Mouse (Mus musculus) c-Kit-positive CD71-positive TER-119-positive erythroid progenitor cells, embryonic 14.5 days (primary cell): ENCODE results near the gene Gm10153.
"Not testable (repeated sequence)": the region's sequence is repeated elsewhere in the genome, so short reads cannot be mapped to it uniquely, and the experiment has no call there.

ENCODE experiments used
- DNase-seq: peaks from one replicate; pipeline ENCODE4 v3.0.0-alpha.2; 2013; ENCODE audit warnings: low spot score

Gene Gm10153

DNA sequence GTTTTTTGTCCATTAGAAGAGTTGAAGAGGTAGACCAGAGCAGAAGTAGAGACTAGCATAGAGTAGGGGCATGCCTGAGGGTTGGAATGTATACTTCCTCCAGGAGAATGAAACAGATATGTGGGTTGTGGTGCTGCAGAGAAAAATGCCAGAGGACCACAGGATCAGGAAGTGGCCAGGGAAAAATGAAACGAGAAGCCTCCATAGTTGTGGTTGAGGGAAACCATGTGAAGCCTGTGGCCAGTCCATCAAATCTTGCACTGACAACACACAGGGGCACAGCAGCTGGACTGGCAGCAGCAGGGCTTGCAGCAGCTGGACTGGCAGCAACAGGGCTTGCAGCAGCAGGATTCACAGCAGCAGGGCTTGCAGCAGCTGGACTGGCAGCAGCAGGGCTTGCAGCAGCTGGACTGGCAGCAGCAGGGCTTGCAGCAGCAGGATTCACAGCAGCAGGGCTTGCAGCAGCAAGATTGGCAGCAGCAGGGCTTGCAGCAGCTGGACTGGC is 46.6 kb downstream of the Gm10153 start:
- DNase-seq: not testable (repeated sequence)

DNA sequence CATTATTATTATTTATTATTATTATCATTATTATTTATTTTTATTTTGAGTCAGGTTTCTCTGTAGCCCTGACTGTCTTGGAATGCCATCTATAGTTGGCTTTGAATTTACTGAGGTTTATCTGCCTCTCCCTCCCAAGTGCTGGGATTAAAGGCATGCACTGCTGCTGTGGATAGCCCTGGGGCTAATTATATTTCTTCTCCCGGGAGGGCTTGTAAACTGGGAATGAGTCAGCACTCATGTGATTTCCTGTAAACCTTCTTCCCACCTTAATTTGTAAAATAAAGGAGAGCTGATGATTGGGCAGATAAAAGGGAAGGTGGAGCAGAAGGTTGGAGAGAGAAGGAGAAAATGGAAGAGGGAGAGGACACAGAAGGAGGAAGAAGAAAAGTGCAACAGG is 49.5 kb downstream of the Gm10153 start:
- no peak for DNase-seq
